Mouse (Mus musculus) liver, embryonic 14.5 days (tissue): ENCODE measurements around the gene Agap1.

Experiments
- CTCF ChIP-seq: IDR thresholded peaks from 2 replicates; pipeline ENCODE4 v1.5.1; 2016; ENCODE audit warnings: antibody characterized with exemption, low read depth, control low read depth
- EP300 ChIP-seq: IDR thresholded peaks from 2 replicates; pipeline ENCODE4 v1.6.1; 2016; ENCODE audit warnings: antibody characterized with exemption, low read depth

DNA sequence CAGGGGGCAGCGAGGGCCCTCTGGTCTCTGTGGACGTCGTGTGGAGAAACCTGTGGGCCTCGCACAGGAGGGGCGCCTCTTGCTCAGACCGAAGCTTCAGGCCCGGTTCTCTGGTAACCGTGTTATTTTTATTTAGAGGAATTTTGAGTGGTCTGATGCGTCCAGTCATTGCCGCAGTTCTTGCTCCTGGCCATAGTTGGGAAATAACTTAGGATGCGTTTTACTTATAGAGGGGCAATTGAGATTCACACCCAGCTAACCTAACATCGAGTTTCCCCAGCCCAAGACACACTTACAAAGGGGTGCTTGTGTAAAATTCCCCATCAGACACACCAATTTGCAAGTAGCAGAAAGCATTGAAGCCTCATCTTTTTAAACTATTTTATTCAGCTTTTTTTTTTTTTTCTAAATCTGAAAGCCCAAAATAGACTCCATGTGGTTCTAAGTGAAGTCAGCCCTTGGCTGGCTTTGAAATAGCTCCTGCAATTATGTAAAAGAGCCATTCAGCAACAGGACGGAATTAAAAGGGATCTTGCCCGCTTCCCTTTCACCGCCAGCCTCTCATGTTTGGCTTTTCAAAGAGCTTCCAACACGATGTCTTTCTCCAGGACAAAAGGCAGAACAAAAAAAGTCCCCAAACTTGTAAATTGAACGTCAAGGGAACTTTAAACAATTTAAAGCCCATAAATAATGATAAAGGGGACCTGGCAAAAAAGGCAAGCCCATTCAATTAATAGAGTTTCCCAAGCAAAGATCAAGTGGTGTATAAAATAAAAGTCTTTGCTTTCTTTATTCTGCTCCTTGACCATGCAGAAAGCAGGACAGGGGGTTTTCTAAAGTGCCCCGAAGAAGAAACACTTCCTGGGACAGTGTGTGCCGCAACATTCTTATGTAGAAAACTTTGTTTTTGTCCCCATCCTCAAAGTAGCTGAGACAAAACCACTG, 480.0 kb downstream of the Agap1 start:
- TF ChIP-seq CTCF (no peak), EP300 (no peak)
